Mouse (Mus musculus) lung, postnatal 0 days (tissue): ENCODE results near the gene Plcl1. TPM values are rescaled to one million over a fixed set of nuclear protein-coding genes. Genes with fewer than 3 reads are reported as not detected.

ENCODE experiments used
- ATAC-seq: fragments of 200-750 bp; cut with Nextera tagmentation; 2 replicates; pipeline ENCODE4 v1.8.0; 2017; ENCODE audit warnings: moderate library complexity
- DNase-seq: peaks from one replicate; pipeline ENCODE4 v3.0.0-alpha.2; 2016; ENCODE audit warnings: low spot score
- H3K27ac ChIP-seq: fragments of 300-500 bp; sonication (generic); 2 replicates; pipeline ENCODE4 v1.5.1; 2014; ENCODE audit warnings: antibody characterized with exemption, mild to moderate bottlenecking, low read length, mixed read lengths
- H3K27me3 ChIP-seq: fragments of 300-500 bp; sonication (generic); replicated peaks from 2 replicates; pipeline ENCODE4 v1.6.1; 2014; ENCODE audit warnings: low read length, mixed read lengths; ENCODE audit not compliant: insufficient read depth
- H3K36me3 ChIP-seq: fragments of 300-500 bp; sonication (generic); 2 replicates; pipeline ENCODE4 v1.6.1; 2014; ENCODE audit warnings: low read length, mixed read lengths; ENCODE audit not compliant: insufficient read depth
- H3K4me1 ChIP-seq: fragments of 300-500 bp; sonication (generic); 2 replicates; pipeline ENCODE4 v1.6.1; 2014; ENCODE audit warnings: antibody characterized with exemption, low read depth, low read length, mixed read lengths; ENCODE audit not compliant: insufficient read depth
- H3K4me2 ChIP-seq: fragments of 300-500 bp; sonication (generic); replicated peaks from 2 replicates; pipeline ENCODE4 v1.6.1; 2014; ENCODE audit warnings: low read depth, mild to moderate bottlenecking, low read length, moderate library complexity, mixed read lengths
- H3K4me3 ChIP-seq: fragments of 300-500 bp; sonication (generic); 2 replicates; pipeline ENCODE4 v1.5.1; 2014; ENCODE audit warnings: low read depth, low read length
- H3K9ac ChIP-seq: fragments of 300-500 bp; sonication (generic); replicated peaks from 2 replicates; pipeline ENCODE4 v1.6.1; 2014; ENCODE audit warnings: low read depth, mild to moderate bottlenecking
- H3K9me3 ChIP-seq: fragments of 300-500 bp; sonication (generic); 2 replicates; pipeline ENCODE4 v1.6.1; 2016; ENCODE audit warnings: low read length, mixed read lengths
- CTCF ChIP-seq: IDR thresholded peaks from 2 replicates; pipeline ENCODE4 v1.5.1; 2016; ENCODE audit warnings: antibody characterized with exemption, mild to moderate bottlenecking
- EP300 ChIP-seq: IDR thresholded peaks from 2 replicates; pipeline ENCODE4 v1.6.1; 2016; ENCODE audit warnings: antibody characterized with exemption, mild to moderate bottlenecking, control low read depth
- WGBS: fragments of 180-500 bp; shearing (Covaris S2); extraction: QIAGEN DNeasy Blood & Tissue Kit; methylation state at CpG from one replicate; pipeline ENCODE4 v1.1.7; 2014; 5-methylcytosine and 5-hydroxymethylcytosine counted together
- polyA plus RNA-seq: library from polyadenylated mRNA; unstranded; fragments of >200 nt; fragmentation: Nextera tagmentation; extraction: Ambion mirVana; gene quantifications from 2 replicates; pipeline ENCODE4 v1.2.1, GENCODE M21; 2015

The Plcl1 gene
- polyA plus RNA-seq, result 1.7 and 2.0 TPM in 2 replicates

GRCm38 (mm10) chr1:55405272-55406022, at the start of gene Plcl1:
Gene Plcl1 (plus strand): TSS chr1:55405921.
- Histone ChIP-seq H3K4me2 (peak within 1 kb of the TSS; percentile 92), H3K4me1 (no peaks in the 10 kb centered on the region), H3K27ac (peak within 1 kb of the TSS; percentile 66), H3K27me3 (0 out of 2 replicates have a peak, but pooled peaks cover 10% of the 10 kb centered on the region), H3K9ac (peak within 1 kb of the TSS; percentile 48), H3K4me3 (peak within 1 kb of the TSS; percentile 65), H3K9me3 (no peaks in the 10 kb centered on the region), H3K36me3 (no peaks in the 10 kb centered on the region)
- peak; percentile 97 for DNase-seq
- TF ChIP-seq CTCF (no peak), EP300 (no peak)
- ATAC-seq, result peak; percentile 99
- 3% methylated on average over 51 of the region's 51 CpGs for WGBS

GRCm38 (mm10) chr1:55362634-55363033, 43.1 kb upstream of the Plcl1 start:
- 57% methylated on average over 36 of the region's 49 CpGs for WGBS

DNA sequence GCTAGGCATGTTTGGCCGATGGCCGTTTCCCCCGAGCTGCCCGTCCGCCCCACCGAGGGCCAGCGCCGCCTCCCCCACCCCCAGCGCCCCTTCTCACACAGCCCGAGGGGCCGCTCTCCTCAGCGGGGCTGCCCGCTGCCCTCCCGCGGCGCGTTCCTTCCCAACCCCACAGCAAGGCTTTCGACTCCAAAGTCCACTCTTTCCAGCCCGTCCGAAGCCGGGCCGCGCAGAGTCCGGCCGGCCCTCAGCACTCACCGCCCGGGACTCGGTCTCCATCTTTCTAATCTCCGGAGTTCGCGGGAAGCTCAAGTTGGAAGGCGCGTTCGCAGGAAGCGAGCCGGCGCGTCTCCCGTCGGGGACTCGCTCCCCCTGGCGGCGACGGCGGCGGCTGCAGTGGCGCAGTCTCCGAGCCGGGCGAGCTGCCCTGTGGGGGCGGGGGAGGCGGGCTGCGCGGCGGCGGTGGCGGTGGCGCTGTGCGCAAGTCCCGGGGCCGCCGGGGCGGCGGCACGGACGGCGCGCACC, 42.6 kb upstream of the Plcl1 start, which contains the start of gene Boll:
Gene Boll, minus strand, starts transcription at position 426 of the 522 bp plus-strand sequence.
- Histone ChIP-seq H3K36me3 (no peaks in the 10 kb centered on the region), H3K9ac (no peak within 1 kb of the TSS)
- WGBS, result 15% methylated on average over 51 of the region's 68 CpGs

More at GRCm38 (mm10) chr1:55362634-55363033, 43.1 kb upstream of the Plcl1 start:
- 0 out of 2 replicates have a peak, but pooled peaks cover 14% of the 10 kb centered on the region for H3K27me3 ChIP-seq
- no peaks in the 10 kb centered on the region for H3K36me3 ChIP-seq
- peaks cover 4% of the 10 kb centered on the region; the same call in 1 of the 2 replicates for H3K9me3 ChIP-seq
- H3K27ac ChIP-seq, result no peak overlapping the region
- ATAC-seq (peak; percentile 38), DNase-seq (no peak)
- TF ChIP-seq CTCF (no peak), EP300 (no peak)
- peak overlapping the region; percentile 41; the same call in 1 of the 2 replicates for H3K4me3 ChIP-seq
- peak overlapping the region; percentile 59; the same call in 1 of the 2 replicates for H3K4me2 ChIP-seq
- no peak overlapping the region for H3K9ac ChIP-seq
- H3K4me1 ChIP-seq, result no peaks in the 10 kb centered on the region

GRCm38 (mm10) chr1:55363586-55363985, 42.1 kb upstream of the Plcl1 start:
- Histone ChIP-seq H3K27ac (no peak overlapping the region), H3K36me3 (no peaks in the 10 kb centered on the region), H3K4me2 (peak overlapping the region; percentile 59), H3K9me3 (peaks cover 4% of the 10 kb centered on the region; the same call in 1 of the 2 replicates), H3K4me3 (peak overlapping the region; percentile 41), H3K27me3 (0 out of 2 replicates have a peak, but pooled peaks cover 14% of the 10 kb centered on the region), H3K9ac (no peak overlapping the region), H3K4me1 (no peaks in the 10 kb centered on the region)
- TF ChIP-seq CTCF (0 out of 2 replicates have a peak, but pooled peaks have one; percentile 10), EP300 (no peak)
- DNase-seq (peak; percentile 52), ATAC-seq (peak; percentile 80)
- under 1% methylated on average over 24 of the region's 27 CpGs for WGBS

More for the DNA sequence above, 42.6 kb upstream of the Plcl1 start, which contains the start of gene Boll:
- ATAC-seq (peak; percentile 90), DNase-seq (peak; percentile 57)
- no peak within 1 kb of the TSS for H3K27ac ChIP-seq
- no peaks in the 10 kb centered on the region for H3K4me1 ChIP-seq
- 0 out of 2 replicates have a peak, but pooled peaks cover 14% of the 10 kb centered on the region for H3K27me3 ChIP-seq
- peak within 1 kb of the TSS; percentile 41 for H3K4me3 ChIP-seq
- peak within 1 kb of the TSS; percentile 59 for H3K4me2 ChIP-seq
- H3K9me3 ChIP-seq, result peaks cover 4% of the 10 kb centered on the region; the same call in 1 of the 2 replicates
- TF ChIP-seq CTCF (peak; percentile 69), EP300 (no peak)

- no peaks in the 10 kb centered on the region for H3K27me3 ChIP-seq
- 81% methylated on average over 3 of the region's 3 CpGs for WGBS
- TF ChIP-seq CTCF (no peak), EP300 (no peak)
- H3K9me3 ChIP-seq, result no peaks in the 10 kb centered on the region
- H3K27ac ChIP-seq, result no peak overlapping the region
- DNase-seq (no peak), ATAC-seq (no peak)
- H3K4me1 ChIP-seq, result no peaks in the 10 kb centered on the region
- H3K9ac ChIP-seq, result no peak overlapping the region
- no peak overlapping the region for H3K4me2 ChIP-seq
- H3K36me3 ChIP-seq, result no peaks in the 10 kb centered on the region
- no peak overlapping the region for H3K4me3 ChIP-seq
These were observed 33.1 kb upstream of the Plcl1 start for GRCm38 (mm10) chr1:55372626-55373025.

DNA sequence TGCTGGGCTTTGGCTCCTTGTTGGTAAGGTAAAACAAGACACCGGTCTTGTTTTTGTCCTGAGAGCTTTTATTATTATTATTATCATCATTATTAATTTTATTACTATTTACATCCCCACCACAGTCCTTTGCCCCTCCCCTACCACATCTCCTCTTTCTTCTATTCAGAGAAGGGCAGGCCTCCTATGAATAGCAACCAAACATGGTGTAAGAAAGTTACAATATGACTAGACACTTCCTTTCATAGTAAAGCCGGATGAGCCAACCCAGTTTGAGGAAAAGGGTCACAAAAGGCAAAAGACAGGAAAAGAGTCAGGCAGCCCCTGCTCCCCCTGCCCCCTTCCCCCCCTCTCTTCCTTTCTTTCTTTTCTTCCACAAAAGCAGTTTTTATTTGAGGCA, 25.2 kb upstream of the Plcl1 start:
- 60% methylated on average over 2 of the region's 2 CpGs for WGBS
- ATAC-seq, result no peak
- Histone ChIP-seq H3K9me3 (no peaks in the 10 kb centered on the region), H3K27me3 (no peaks in the 10 kb centered on the region), H3K4me2 (no peak overlapping the region), H3K27ac (no peak overlapping the region), H3K36me3 (no peaks in the 10 kb centered on the region), H3K4me3 (no peak overlapping the region), H3K9ac (no peak overlapping the region), H3K4me1 (no peaks in the 10 kb centered on the region)
- DNase-seq, result peak; percentile 3
- TF ChIP-seq CTCF (no peak), EP300 (no peak)
